Mouse (Mus musculus) erythroblast, embryonic 14.5 days (primary cell): ENCODE data around the gene Gas2. TPM values are rescaled to one million over a fixed set of nuclear protein-coding genes. Genes with fewer than 3 reads are reported as not detected.

Source experiments
- H3K27me3 ChIP-seq: 2 replicates; pipeline ENCODE4 v1.6.1; 2012; ENCODE audit warnings: inconsistent platforms; ENCODE audit not compliant: control insufficient read depth
- H3K36me3 ChIP-seq: 2 replicates; pipeline ENCODE4 v1.6.1; 2012; ENCODE audit warnings: mild to moderate bottlenecking, inconsistent platforms; ENCODE audit not compliant: control insufficient read depth
- H3K4me1 ChIP-seq: 2 replicates; pipeline ENCODE4 v1.6.1; 2012; ENCODE audit warnings: inconsistent platforms; ENCODE audit not compliant: control insufficient read depth
- H3K4me3 ChIP-seq: replicated peaks from 2 replicates; pipeline ENCODE3; 2012; ENCODE audit warnings: moderate library complexity, mild to moderate bottlenecking, inconsistent platforms
- H3K9me3 ChIP-seq: 2 replicates; pipeline ENCODE4 v1.6.1; 2012; ENCODE audit warnings: low read length, inconsistent platforms, mixed read lengths; ENCODE audit not compliant: control insufficient read depth
- GATA1 ChIP-seq: IDR thresholded peaks from 2 replicates; pipeline ENCODE4 v1.6.1; 2012; ENCODE audit warnings: low read length, inconsistent platforms, mixed read lengths
- TAL1 ChIP-seq: IDR thresholded peaks from 3 replicates; pipeline ENCODE4 v1.6.1; 2012; ENCODE audit warnings: low read length, inconsistent platforms, mixed read lengths
- polyA plus RNA-seq: library from polyadenylated mRNA; stranded (reverse); fragments of >175 nt; gene quantifications from 2 replicates; pipeline ENCODE4 v1.2.3, GENCODE M21; 2012

Gene Gas2
- polyA plus RNA-seq, 1 experiment, result 0.27 TPM

- Histone ChIP-seq H3K4me3 (no peak overlapping the region), H3K27me3 (no peaks in the 10 kb centered on the region), H3K4me1 (no peaks in the 10 kb centered on the region), H3K36me3 (no peaks in the 10 kb centered on the region), H3K9me3 (no peaks in the 10 kb centered on the region)
- TF ChIP-seq TAL1, result no peak
- no peak for TF ChIP-seq GATA1
Observed at GRCm38 (mm10) chr7:51894133-51894801, 32.5 kb downstream of the Gas2 start.

GRCm38 (mm10) chr7:51894939-51895338 lies 33.1 kb downstream of the Gas2 start:
- Histone ChIP-seq H3K4me3 (no peak overlapping the region), H3K4me1 (no peaks in the 10 kb centered on the region), H3K27me3 (no peaks in the 10 kb centered on the region), H3K36me3 (no peaks in the 10 kb centered on the region), H3K9me3 (no peaks in the 10 kb centered on the region)
- TF ChIP-seq GATA1, result no peak

- no peaks in the 10 kb centered on the region for H3K4me1 ChIP-seq
- no peaks in the 10 kb centered on the region for H3K36me3 ChIP-seq
- no peaks in the 10 kb centered on the region for H3K9me3 ChIP-seq
- H3K27me3 ChIP-seq, result no peaks in the 10 kb centered on the region
- no peak overlapping the region for H3K4me3 ChIP-seq
- TF ChIP-seq GATA1 (no peak), TAL1 (no peak)
Observed at GRCm38 (mm10) chr7:51899066-51899465, 37.3 kb downstream of the Gas2 start.

GRCm38 (mm10) chr7:51913292-51914050 lies 51.7 kb downstream of the Gas2 start:
- Histone ChIP-seq H3K36me3 (no peaks in the 10 kb centered on the region), H3K9me3 (no peaks in the 10 kb centered on the region), H3K27me3 (no peaks in the 10 kb centered on the region), H3K4me3 (no peak overlapping the region), H3K4me1 (no peaks in the 10 kb centered on the region)
- no peak for TF ChIP-seq TAL1
- no peak for TF ChIP-seq GATA1

- Histone ChIP-seq H3K27me3 (no peaks in the 10 kb centered on the region), H3K9me3 (no peaks in the 10 kb centered on the region), H3K36me3 (no peaks in the 10 kb centered on the region), H3K4me3 (no peak overlapping the region), H3K4me1 (no peaks in the 10 kb centered on the region)
- no peak for TF ChIP-seq GATA1
- no peak for TF ChIP-seq TAL1
Observed at GRCm38 (mm10) chr7:51914132-51914531, 52.3 kb downstream of the Gas2 start.

GRCm38 (mm10) chr7:51928761-51929519 lies 67.1 kb downstream of the Gas2 start:
- Histone ChIP-seq H3K36me3 (no peaks in the 10 kb centered on the region), H3K4me1 (no peaks in the 10 kb centered on the region), H3K9me3 (no peaks in the 10 kb centered on the region), H3K4me3 (no peak overlapping the region), H3K27me3 (no peaks in the 10 kb centered on the region)
- TF ChIP-seq TAL1 (no peak), GATA1 (no peak)

- no peak for TF ChIP-seq TAL1
- no peak for TF ChIP-seq GATA1
Observed at GRCm38 (mm10) chr7:51931217-51931616, 69.4 kb downstream of the Gas2 start.

GRCm38 (mm10) chr7:51937337-51937736 lies 75.5 kb downstream of the Gas2 start:
- Histone ChIP-seq H3K9me3 (no peaks in the 10 kb centered on the region), H3K36me3 (no peaks in the 10 kb centered on the region), H3K4me1 (no peaks in the 10 kb centered on the region), H3K27me3 (no peaks in the 10 kb centered on the region), H3K4me3 (no peak overlapping the region)
- no peak for TF ChIP-seq TAL1
- TF ChIP-seq GATA1, result no peak

More at GRCm38 (mm10) chr7:51931217-51931616, 69.4 kb downstream of the Gas2 start:
- H3K36me3 ChIP-seq, result no peaks in the 10 kb centered on the region
- no peaks in the 10 kb centered on the region for H3K4me1 ChIP-seq
- no peaks in the 10 kb centered on the region for H3K27me3 ChIP-seq
- no peaks in the 10 kb centered on the region for H3K9me3 ChIP-seq
- no peak overlapping the region for H3K4me3 ChIP-seq

GRCm38 (mm10) chr7:51940461-51940860 lies 78.6 kb downstream of the Gas2 start:
- Histone ChIP-seq H3K36me3 (no peaks in the 10 kb centered on the region), H3K27me3 (no peaks in the 10 kb centered on the region), H3K4me1 (no peaks in the 10 kb centered on the region), H3K9me3 (no peaks in the 10 kb centered on the region), H3K4me3 (no peak overlapping the region)
- TF ChIP-seq TAL1, result no peak
- no peak for TF ChIP-seq GATA1
